Mouse (Mus musculus): ENCODE data around the gene Ros1. TPM values are rescaled to one million over a fixed set of nuclear protein-coding genes. Genes with fewer than 3 reads are reported as not detected.
A peak's percentile ranks its signal among the peaks of the same experiment; 100 is the strongest.

The Ros1 gene
- not detected in 2 replicates for polyA plus RNA-seq (2014; fragmentation: Nextera tagmentation; extraction: Ambion mirVana)

DNA sequence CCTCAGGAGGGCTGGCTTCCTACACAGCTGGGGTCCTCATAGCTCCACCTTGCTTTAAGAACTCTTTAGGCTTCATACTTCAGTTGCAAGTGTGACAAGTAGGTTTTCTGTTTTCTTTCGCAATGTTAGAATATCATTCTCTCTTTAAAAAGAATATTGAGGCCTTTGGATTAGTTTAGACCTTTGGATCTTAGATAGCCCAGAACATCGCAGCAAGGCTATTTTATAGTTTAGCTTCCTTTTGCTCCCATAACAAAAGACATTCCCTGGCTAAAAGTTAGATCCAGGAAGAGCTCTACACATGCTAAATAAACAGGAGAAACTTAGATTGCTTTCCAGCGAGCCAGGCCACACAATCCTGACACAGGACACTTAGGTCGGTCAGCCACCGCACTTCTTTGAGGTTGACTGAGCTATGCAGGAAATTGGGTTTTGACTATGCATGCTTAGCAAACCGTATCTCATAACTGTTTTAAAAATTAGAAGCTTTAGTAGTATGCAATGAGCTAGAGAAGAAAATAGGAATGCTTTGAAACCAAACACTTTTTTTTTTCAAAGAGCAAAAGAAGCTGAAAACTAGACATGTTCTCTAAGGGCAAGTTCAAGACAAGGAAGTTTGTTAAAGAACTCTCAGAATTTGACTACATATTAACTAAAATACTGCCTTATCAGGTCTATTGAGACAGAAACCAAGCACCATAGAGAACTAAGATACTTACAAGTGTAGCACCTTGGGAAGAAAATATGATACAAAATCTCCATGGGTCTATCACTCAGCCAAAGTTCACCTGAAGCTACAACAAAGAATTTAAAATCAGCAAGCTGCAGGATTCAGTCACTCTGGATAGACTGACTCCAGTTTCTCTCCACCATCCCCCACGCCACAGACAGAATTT is at the start of gene Ros1:
TSS of gene Ros1 (minus strand) at position 288 of the 896 bp plus-strand sequence.
- no peaks in the 10 kb centered on the region for H3K27me3 ChIP-seq (ENCODE audit: control insufficient read depth, insufficient read depth, low read length)
- H3K9ac ChIP-seq (ENCODE audit: low read length): no peak within 1 kb of the TSS
- no peak for DNase-seq (ENCODE audit: low spot score)
- no peak within 1 kb of the TSS for H3K27ac ChIP-seq (ENCODE audit: low read depth, low read length)
- no peak within 1 kb of the TSS for H3K4me2 ChIP-seq (ENCODE audit: low read depth)
- WGBS: 89% methylated on average over 7 of the region's 7 CpGs
- ATAC-seq (ENCODE audit: insufficient read depth, low FRiP score, low TSS enrichment): no peak
- H3K4me1 ChIP-seq (ENCODE audit: control insufficient read depth, insufficient read depth, low read length): no peaks in the 10 kb centered on the region
- no peaks in the 10 kb centered on the region for H3K36me3 ChIP-seq (ENCODE audit: control insufficient read depth, insufficient read depth, low read length)
- H3K4me3 ChIP-seq (ENCODE audit: low read depth, low read length): no peak within 1 kb of the TSS
- no peaks in the 10 kb centered on the region for H3K9me3 ChIP-seq (ENCODE audit: control insufficient read depth, low read length)

DNA sequence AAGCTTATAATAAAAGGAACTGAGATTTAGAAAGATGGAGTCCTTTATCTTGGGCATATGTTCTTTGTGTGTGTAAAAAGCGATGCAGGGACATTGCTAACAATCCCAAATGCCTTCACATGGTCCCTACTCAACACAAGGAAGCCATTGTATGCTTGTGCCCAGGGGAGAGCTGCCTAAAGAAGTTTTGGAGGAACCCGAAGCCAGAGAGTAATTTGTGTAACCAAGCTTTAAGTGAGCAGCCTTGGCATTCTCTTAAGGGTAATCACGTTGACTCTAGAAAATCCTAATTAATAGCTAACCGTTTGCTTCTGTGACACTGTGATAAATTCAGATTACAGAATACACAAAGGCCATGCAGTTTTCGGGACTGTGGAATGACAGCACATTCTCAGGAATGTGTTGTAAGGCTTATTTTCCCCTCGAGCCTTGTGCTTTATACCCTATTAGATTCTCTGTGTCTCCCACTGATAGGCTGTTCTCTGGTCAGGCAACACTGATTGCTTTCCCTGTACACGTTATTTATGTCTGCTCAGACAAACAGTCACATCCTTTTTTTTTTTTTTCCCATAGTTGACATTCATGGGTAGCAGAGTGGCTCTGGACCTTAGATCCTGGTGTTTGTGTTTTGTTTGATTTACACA is 47.8 kb upstream of the Ros1 start:
- Histone ChIP-seq H3K27ac (ENCODE audit: low read depth, low read length) (no peak overlapping the region), H3K27me3 (ENCODE audit: control insufficient read depth, insufficient read depth, low read length) (no peaks in the 10 kb centered on the region), H3K4me2 (ENCODE audit: low read depth) (no peak overlapping the region), H3K9me3 (ENCODE audit: control insufficient read depth, low read length) (no peaks in the 10 kb centered on the region), H3K4me1 (ENCODE audit: control insufficient read depth, insufficient read depth, low read length) (no peaks in the 10 kb centered on the region), H3K4me3 (ENCODE audit: low read depth, low read length) (no peak overlapping the region), H3K36me3 (ENCODE audit: control insufficient read depth, insufficient read depth, low read length) (no peaks in the 10 kb centered on the region), H3K9ac (ENCODE audit: low read length) (no peak overlapping the region)
- WGBS: 50% methylated on average over 7 of the region's 7 CpGs
- ATAC-seq (ENCODE audit: insufficient read depth, low FRiP score, low TSS enrichment) (peak; percentile 68), DNase-seq (ENCODE audit: low spot score) (no peak)

DNA sequence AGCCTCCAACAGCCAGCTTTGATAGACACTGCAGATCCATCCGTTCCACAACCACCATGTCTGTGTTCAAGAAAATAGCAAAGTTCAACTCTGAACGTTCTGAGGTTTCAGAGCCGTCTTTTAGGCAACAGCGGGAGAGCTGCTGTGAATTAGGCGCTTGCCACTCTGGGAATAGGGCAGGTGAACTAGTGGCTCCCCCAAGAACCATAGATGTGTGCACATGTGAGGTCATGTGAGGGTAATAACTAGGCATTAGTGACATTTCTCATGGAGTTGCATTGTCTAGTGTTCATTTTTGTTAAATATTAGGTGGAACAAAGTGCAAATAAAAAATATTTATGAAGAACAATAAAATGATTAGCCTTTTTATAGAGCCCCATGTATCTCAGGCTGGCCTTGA is 47.0 kb upstream of the Ros1 start:
- Histone ChIP-seq H3K36me3 (ENCODE audit: control insufficient read depth, insufficient read depth, low read length) (no peaks in the 10 kb centered on the region), H3K4me2 (ENCODE audit: low read depth) (no peak overlapping the region), H3K4me3 (ENCODE audit: low read depth, low read length) (no peak overlapping the region), H3K27me3 (ENCODE audit: control insufficient read depth, insufficient read depth, low read length) (no peaks in the 10 kb centered on the region), H3K9ac (ENCODE audit: low read length) (no peak overlapping the region), H3K9me3 (ENCODE audit: control insufficient read depth, low read length) (no peaks in the 10 kb centered on the region), H3K27ac (ENCODE audit: low read depth, low read length) (no peak overlapping the region), H3K4me1 (ENCODE audit: control insufficient read depth, insufficient read depth, low read length) (no peaks in the 10 kb centered on the region)
- DNase-seq (ENCODE audit: low spot score) (no peak), ATAC-seq (ENCODE audit: insufficient read depth, low FRiP score, low TSS enrichment) (no peak)
- WGBS: 87% methylated on average over 5 of the region's 5 CpGs

DNA sequence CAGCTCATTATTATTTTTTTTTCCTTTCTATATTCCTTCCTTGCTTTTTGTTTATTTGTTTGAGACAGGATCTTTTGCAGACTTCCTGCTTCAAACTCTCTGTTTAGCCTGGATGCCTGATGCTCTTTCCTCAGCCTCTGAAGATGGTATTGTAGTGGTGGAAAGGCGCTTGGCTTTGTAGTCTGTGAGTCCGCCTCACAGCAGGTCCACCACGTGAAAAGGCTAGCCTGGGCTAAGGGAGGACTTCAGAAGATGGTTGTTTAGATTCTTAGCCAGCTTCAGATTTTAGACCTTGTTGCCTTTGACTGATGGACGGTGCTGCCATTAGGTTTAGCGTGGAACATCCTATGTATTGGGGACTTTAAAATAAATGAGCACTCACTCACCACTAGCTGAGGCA is 40.4 kb upstream of the Ros1 start:
- H3K27ac ChIP-seq (ENCODE audit: low read depth, low read length): no peak overlapping the region
- H3K4me3 ChIP-seq (ENCODE audit: low read depth, low read length): no peak overlapping the region
- H3K9ac ChIP-seq (ENCODE audit: low read length): no peak overlapping the region
- 90% methylated on average over 5 of the region's 5 CpGs for WGBS
- no peaks in the 10 kb centered on the region for H3K36me3 ChIP-seq (ENCODE audit: control insufficient read depth, insufficient read depth, low read length)
- ATAC-seq (ENCODE audit: insufficient read depth, low FRiP score, low TSS enrichment) (no peak), DNase-seq (ENCODE audit: low spot score) (no peak)
- no peaks in the 10 kb centered on the region for H3K9me3 ChIP-seq (ENCODE audit: control insufficient read depth, low read length)
- no peaks in the 10 kb centered on the region for H3K27me3 ChIP-seq (ENCODE audit: control insufficient read depth, insufficient read depth, low read length)
- no peaks in the 10 kb centered on the region for H3K4me1 ChIP-seq (ENCODE audit: control insufficient read depth, insufficient read depth, low read length)
- no peak overlapping the region for H3K4me2 ChIP-seq (ENCODE audit: low read depth)

DNA sequence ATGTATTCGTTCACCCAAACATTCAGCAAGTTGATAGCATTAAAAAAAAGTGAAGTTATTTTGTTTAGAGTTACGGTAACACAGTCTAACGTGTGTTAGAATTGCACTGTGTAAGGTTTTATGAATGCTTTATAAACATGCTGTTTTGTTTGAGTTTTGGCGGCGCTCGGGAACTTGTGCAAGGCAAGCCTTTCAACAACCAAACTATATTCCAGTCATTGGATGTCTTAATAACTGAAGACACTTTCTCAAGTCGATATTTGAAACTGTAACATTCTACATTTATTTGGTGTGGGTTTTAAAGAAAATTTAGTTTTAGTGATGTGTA is 39.6 kb upstream of the Ros1 start:
- WGBS: 24% methylated on average over 7 of the region's 7 CpGs
- Histone ChIP-seq H3K27me3 (ENCODE audit: control insufficient read depth, insufficient read depth, low read length) (no peaks in the 10 kb centered on the region), H3K9ac (ENCODE audit: low read length) (no peak overlapping the region; the same call in 1 of the 2 replicates), H3K4me2 (ENCODE audit: low read depth) (peak overlapping the region; percentile 55), H3K4me3 (ENCODE audit: low read depth, low read length) (peak overlapping the region; percentile 79), H3K4me1 (ENCODE audit: control insufficient read depth, insufficient read depth, low read length) (no peaks in the 10 kb centered on the region), H3K27ac (ENCODE audit: low read depth, low read length) (no peak overlapping the region), H3K9me3 (ENCODE audit: control insufficient read depth, low read length) (no peaks in the 10 kb centered on the region), H3K36me3 (ENCODE audit: control insufficient read depth, insufficient read depth, low read length) (no peaks in the 10 kb centered on the region)
- ATAC-seq (ENCODE audit: insufficient read depth, low FRiP score, low TSS enrichment) (no peak), DNase-seq (ENCODE audit: low spot score) (no peak)

DNA sequence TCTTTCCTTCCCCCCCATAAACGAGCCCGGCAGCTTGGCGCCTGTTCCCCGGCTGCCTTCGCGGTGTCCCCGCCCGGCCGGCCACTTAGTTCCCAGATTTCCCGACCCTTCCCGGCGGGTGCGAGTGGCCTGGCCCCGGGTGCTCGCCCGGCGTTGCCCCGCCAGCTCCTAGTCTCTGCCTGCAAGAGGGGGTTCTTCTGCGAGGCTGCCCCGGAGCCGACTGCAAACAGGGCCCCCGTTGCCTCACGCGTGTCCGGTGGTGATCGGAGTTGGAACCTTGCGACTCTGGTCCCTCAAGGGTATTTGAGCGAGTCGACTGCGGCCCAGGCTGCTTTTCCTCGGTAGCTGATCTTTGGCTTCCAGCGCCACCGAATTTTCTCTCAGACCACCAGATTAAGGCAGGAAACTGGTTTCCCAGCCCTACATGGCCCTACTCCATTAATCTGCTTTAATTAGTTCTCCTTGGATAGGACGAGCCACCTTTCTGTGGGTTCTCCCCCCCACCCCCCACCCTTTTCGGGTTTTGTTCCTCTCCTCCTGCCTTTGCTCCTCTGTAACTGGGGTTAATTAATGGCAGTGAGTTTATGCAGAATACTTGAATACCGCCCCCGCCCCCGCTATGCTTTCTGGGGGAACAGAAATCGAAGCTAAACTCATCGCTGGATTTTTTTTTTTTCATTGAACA is 39.1 kb upstream of the Ros1 start:
- Histone ChIP-seq H3K27me3 (ENCODE audit: control insufficient read depth, insufficient read depth, low read length) (no peaks in the 10 kb centered on the region), H3K9ac (ENCODE audit: low read length) (peak overlapping the region; percentile 87), H3K27ac (ENCODE audit: low read depth, low read length) (no peak overlapping the region; the same call in 1 of the 2 replicates), H3K4me1 (ENCODE audit: control insufficient read depth, insufficient read depth, low read length) (no peaks in the 10 kb centered on the region), H3K4me2 (ENCODE audit: low read depth) (peak overlapping the region; percentile 55), H3K9me3 (ENCODE audit: control insufficient read depth, low read length) (no peaks in the 10 kb centered on the region), H3K4me3 (ENCODE audit: low read depth, low read length) (peak overlapping the region; percentile 79), H3K36me3 (ENCODE audit: control insufficient read depth, insufficient read depth, low read length) (no peaks in the 10 kb centered on the region)
- ATAC-seq (ENCODE audit: insufficient read depth, low FRiP score, low TSS enrichment) (peak; percentile 59), DNase-seq (ENCODE audit: low spot score) (peak; percentile 68)
- WGBS: under 1% methylated on average over 40 of the region's 40 CpGs

DNA sequence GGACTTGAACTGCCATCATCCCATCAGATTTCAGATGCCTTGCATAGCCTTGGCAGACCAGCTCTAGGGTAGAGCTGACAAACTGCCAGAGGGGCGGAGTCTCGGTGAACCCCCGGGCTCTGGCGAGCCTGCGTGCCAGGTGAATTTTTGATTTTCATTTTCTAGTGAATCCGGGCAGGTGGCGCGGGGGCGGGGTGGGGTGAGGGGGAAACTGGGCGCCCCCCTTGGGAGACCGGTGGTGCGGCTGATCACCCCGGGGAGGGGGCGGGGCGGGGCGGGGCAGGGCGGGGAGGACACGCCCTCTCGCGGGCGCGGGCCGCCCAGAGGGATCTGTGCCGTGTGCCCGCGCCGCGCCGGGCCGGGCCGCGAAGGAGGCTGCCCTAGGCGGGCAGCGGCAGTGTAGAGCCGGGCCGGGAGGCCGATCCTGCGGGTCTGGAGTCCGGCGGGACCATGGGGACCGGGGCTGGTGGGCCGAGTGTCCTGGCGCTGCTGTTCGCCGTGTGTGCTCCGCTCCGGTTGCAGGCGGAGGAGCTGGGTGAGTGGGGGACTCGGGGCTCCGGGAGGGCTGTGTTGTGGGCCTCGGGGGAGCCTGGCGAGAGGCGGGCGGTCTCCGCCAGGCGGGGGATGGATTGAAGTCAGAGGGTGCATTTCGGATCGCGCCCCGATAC is 38.4 kb upstream of the Ros1 start, which contains the start of gene Dcbld1:
TSS of gene Dcbld1 (plus strand) at position 319 of the 668 bp plus-strand sequence.
- H3K27ac ChIP-seq (ENCODE audit: low read depth, low read length): peak within 1 kb of the TSS; percentile 56; the same call in 1 of the 2 replicates
- under 1% methylated on average over 50 of the region's 60 CpGs for WGBS
- H3K4me3 ChIP-seq (ENCODE audit: low read depth, low read length): peak within 1 kb of the TSS; percentile 79
- peak; percentile 94 for ATAC-seq (ENCODE audit: insufficient read depth, low FRiP score, low TSS enrichment)
- H3K4me1 ChIP-seq (ENCODE audit: control insufficient read depth, insufficient read depth, low read length): no peaks in the 10 kb centered on the region
- no peaks in the 10 kb centered on the region for H3K27me3 ChIP-seq (ENCODE audit: control insufficient read depth, insufficient read depth, low read length)
- H3K9me3 ChIP-seq (ENCODE audit: control insufficient read depth, low read length): no peaks in the 10 kb centered on the region
- peak within 1 kb of the TSS; percentile 55 for H3K4me2 ChIP-seq (ENCODE audit: low read depth)
- peak; percentile 84 for DNase-seq (ENCODE audit: low spot score)
- H3K9ac ChIP-seq (ENCODE audit: low read length): peak within 1 kb of the TSS; percentile 87
- no peaks in the 10 kb centered on the region for H3K36me3 ChIP-seq (ENCODE audit: control insufficient read depth, insufficient read depth, low read length)
